Mouse (Mus musculus) intestine, embryonic 14.5 days (tissue): Measurements from ENCODE around the gene Dcst2. TPM values are rescaled to one million over a fixed set of nuclear protein-coding genes. Genes with fewer than 3 reads are reported as not detected.

ENCODE experiments used
- ATAC-seq: fragments of 200-750 bp; cut with Nextera tagmentation; replicated peaks from 2 replicates; pipeline ENCODE4 v1.8.0; 2017; ENCODE audit warnings: low read depth, moderate number of reproducible peaks, moderate TSS enrichment, moderate library complexity; ENCODE audit not compliant: low FRiP score, low TSS enrichment
- DNase-seq: peaks from one replicate; pipeline ENCODE4 v3.0.0-alpha.2; 2018; ENCODE audit warnings: low spot score
- H3K27ac ChIP-seq: fragments of 300-500 bp; sonication (generic); 2 replicates; pipeline ENCODE4 v1.5.1; 2014; ENCODE audit warnings: low read depth, mild to moderate bottlenecking, control low read depth
- H3K27me3 ChIP-seq: fragments of 300-500 bp; sonication (generic); replicated peaks from 2 replicates; pipeline ENCODE4 v1.6.1; 2014; ENCODE audit warnings: low read length, control low read depth; ENCODE audit not compliant: control insufficient read depth, insufficient read depth
- H3K36me3 ChIP-seq: fragments of 300-500 bp; sonication (generic); 2 replicates; pipeline ENCODE4 v1.6.1; 2014; ENCODE audit warnings: low read length, control low read depth; ENCODE audit not compliant: control insufficient read depth, insufficient read depth
- H3K4me1 ChIP-seq: fragments of 300-500 bp; sonication (generic); replicated peaks from 2 replicates; pipeline ENCODE4 v1.6.1; 2014; ENCODE audit warnings: low read length, control low read depth, mixed read lengths; ENCODE audit not compliant: control insufficient read depth, insufficient read depth
- H3K4me2 ChIP-seq: fragments of 300-500 bp; sonication (generic); 2 replicates; pipeline ENCODE4 v1.6.1; 2014; ENCODE audit warnings: low read length
- H3K4me3 ChIP-seq: fragments of 300-500 bp; sonication (generic); 2 replicates; pipeline ENCODE4 v1.5.1; 2014; ENCODE audit warnings: low read depth, low read length, control low read depth, mixed read lengths
- H3K9ac ChIP-seq: fragments of 300-500 bp; sonication (generic); 2 replicates; pipeline ENCODE4 v1.6.1; 2014; ENCODE audit warnings: mild to moderate bottlenecking, low read length
- H3K9me3 ChIP-seq: fragments of 300-500 bp; sonication (generic); 2 replicates; pipeline ENCODE4 v1.6.1; 2016; ENCODE audit warnings: low read length, control low read depth; ENCODE audit not compliant: control insufficient read depth
- WGBS: fragments of 180-500 bp; shearing (Covaris S2); extraction: QIAGEN DNeasy Blood & Tissue Kit; methylation state at CpG from one replicate; pipeline ENCODE4 v1.1.7; 2014; 5-methylcytosine and 5-hydroxymethylcytosine counted together
- polyA plus RNA-seq: library from polyadenylated mRNA; unstranded; fragments of >200 nt; fragmentation: Nextera tagmentation; extraction: Ambion mirVana; gene quantifications from 2 replicates; pipeline ENCODE4 v1.2.1, GENCODE M21; 2014

Dcst2 gene
- polyA plus RNA-seq, 1 experiment from 2014 or later, result 0.35 TPM

GRCm38 (mm10) chr3:89318971-89319590, 42.7 kb upstream of the Dcst2 start:
- Histone ChIP-seq H3K27ac (no peak overlapping the region), H3K9me3 (no peaks in the 10 kb centered on the region), H3K36me3 (no peaks in the 10 kb centered on the region), H3K4me3 (peak overlapping the region; percentile 49), H3K9ac (peak overlapping the region; percentile 35; the same call in 1 of the 2 replicates), H3K27me3 (peaks cover 32% of the 10 kb centered on the region), H3K4me1 (peaks cover 56% of the 10 kb centered on the region), H3K4me2 (peak overlapping the region; percentile 65)
- DNase-seq (peak; percentile 69), ATAC-seq (no peak)
- WGBS, result 23% methylated on average over 21 of the region's 21 CpGs

- Histone ChIP-seq H3K27ac (peak overlapping the region; percentile 54; the same call in 1 of the 2 replicates), H3K27me3 (peaks cover 32% of the 10 kb centered on the region), H3K4me1 (peaks cover 53% of the 10 kb centered on the region), H3K9ac (peak overlapping the region; percentile 35; the same call in 1 of the 2 replicates), H3K4me2 (peak overlapping the region; percentile 65), H3K4me3 (peak overlapping the region; percentile 49), H3K36me3 (no peaks in the 10 kb centered on the region), H3K9me3 (no peaks in the 10 kb centered on the region)
- DNase-seq (peak; percentile 73), ATAC-seq (no peak)
- 2% methylated on average over 58 of the region's 58 CpGs for WGBS
Measured at GRCm38 (mm10) chr3:89319591-89320350, 42.0 kb upstream of the Dcst2 start.

- DNase-seq (peak; percentile 84), ATAC-seq (no peak; the same call in 1 of the 2 replicates)
- Histone ChIP-seq H3K4me2 (peak overlapping the region; percentile 65), H3K36me3 (no peaks in the 10 kb centered on the region), H3K9me3 (no peaks in the 10 kb centered on the region), H3K4me1 (peaks cover 45% of the 10 kb centered on the region), H3K27ac (peak overlapping the region; percentile 29; the same call in 1 of the 2 replicates), H3K4me3 (peak overlapping the region; percentile 49), H3K9ac (peak overlapping the region; percentile 48), H3K27me3 (peaks cover 32% of the 10 kb centered on the region)
- WGBS, result under 1% methylated on average over 41 of the region's 41 CpGs
Measured at GRCm38 (mm10) chr3:89320581-89321182, 41.1 kb upstream of the Dcst2 start.

- DNase-seq (peak; percentile 72), ATAC-seq (peak; percentile 6; the same call in 1 of the 2 replicates)
- Histone ChIP-seq H3K9ac (peak overlapping the region; percentile 48), H3K27ac (peak overlapping the region; percentile 29; the same call in 1 of the 2 replicates), H3K27me3 (peaks cover 32% of the 10 kb centered on the region), H3K4me1 (peaks cover 38% of the 10 kb centered on the region), H3K9me3 (no peaks in the 10 kb centered on the region), H3K36me3 (no peaks in the 10 kb centered on the region), H3K4me2 (peak overlapping the region; percentile 65), H3K4me3 (peak overlapping the region; percentile 49)
- WGBS, result under 1% methylated on average over 62 of the region's 66 CpGs
Measured at GRCm38 (mm10) chr3:89321183-89322130, 40.3 kb upstream of the Dcst2 start.

- peak overlapping the region; percentile 48 for H3K9ac ChIP-seq
- peaks cover 32% of the 10 kb centered on the region for H3K27me3 ChIP-seq
- H3K27ac ChIP-seq, result no peak overlapping the region
- peak overlapping the region; percentile 49 for H3K4me3 ChIP-seq
- ATAC-seq, result no peak
- H3K36me3 ChIP-seq, result no peaks in the 10 kb centered on the region
- DNase-seq, result peak; percentile 78
- H3K4me1 ChIP-seq, result peaks cover 33% of the 10 kb centered on the region
- H3K9me3 ChIP-seq, result no peaks in the 10 kb centered on the region
- peak overlapping the region; percentile 65 for H3K4me2 ChIP-seq
- 1% methylated on average over 12 of the region's 14 CpGs for WGBS
Measured at GRCm38 (mm10) chr3:89322131-89322500, 39.7 kb upstream of the Dcst2 start.

GRCm38 (mm10) chr3:89322514-89323165, 39.1 kb upstream of the Dcst2 start, which contains the start of gene Efna3:
Efna3 (minus strand) TSS chr3:89322965.
- peaks cover 32% of the 10 kb centered on the region for H3K27me3 ChIP-seq
- H3K4me3 ChIP-seq, result peak within 1 kb of the TSS; percentile 49
- peak; percentile 88 for DNase-seq
- peak within 1 kb of the TSS; percentile 48 for H3K9ac ChIP-seq
- under 1% methylated on average over 53 of the region's 53 CpGs for WGBS
- H3K4me1 ChIP-seq, result peaks cover 29% of the 10 kb centered on the region
- H3K9me3 ChIP-seq, result no peaks in the 10 kb centered on the region
- peak; percentile 30; the same call in 1 of the 2 replicates for ATAC-seq
- H3K36me3 ChIP-seq, result no peaks in the 10 kb centered on the region
- no peak within 1 kb of the TSS for H3K27ac ChIP-seq
- H3K4me2 ChIP-seq, result peak within 1 kb of the TSS; percentile 65

- Histone ChIP-seq H3K4me3 (no peak overlapping the region), H3K9me3 (no peaks in the 10 kb centered on the region), H3K4me1 (peaks cover 18% of the 10 kb centered on the region), H3K27me3 (peaks cover 5% of the 10 kb centered on the region; the same call in 1 of the 2 replicates), H3K4me2 (no peak overlapping the region), H3K36me3 (no peaks in the 10 kb centered on the region), H3K27ac (no peak overlapping the region), H3K9ac (no peak overlapping the region)
- ATAC-seq (no peak), DNase-seq (no peak)
- WGBS, result 94% methylated on average over 8 of the region's 8 CpGs
Measured at GRCm38 (mm10) chr3:89325882-89326281, 35.9 kb upstream of the Dcst2 start.
